Mouse (Mus musculus) granulocyte monocyte progenitor cell, adult 5-6 weeks (primary cell): ENCODE measurements around the gene Dlgap3. TPM values are rescaled to one million over a fixed set of nuclear protein-coding genes. Genes with fewer than 3 reads are reported as not detected.

Experiments used
- ATAC-seq: replicated peaks from 2 replicates; pipeline ENCODE4 v1.8.0; 2016; ENCODE audit warnings: mild to moderate bottlenecking, moderate TSS enrichment, inconsistent platforms; ENCODE audit not compliant: poor library complexity, severe bottlenecking
- total RNA-seq, 2 experiments: library from RNA; stranded (forward) in 1 of 2; stranded (reverse) in 1 of 2; fragments of 200-712, 200-1000 nt in 1 of 2; fragments of >200 nt in 1 of 2; fragmentation: Nextera tagmentation in 1 of 2; gene quantifications; 2 replicates each; pipeline ENCODE4 v1.2.3; 2014 to 2017

The Dlgap3 gene
- total RNA-seq, 2 experiments from 2014 or later: not detected

DNA sequence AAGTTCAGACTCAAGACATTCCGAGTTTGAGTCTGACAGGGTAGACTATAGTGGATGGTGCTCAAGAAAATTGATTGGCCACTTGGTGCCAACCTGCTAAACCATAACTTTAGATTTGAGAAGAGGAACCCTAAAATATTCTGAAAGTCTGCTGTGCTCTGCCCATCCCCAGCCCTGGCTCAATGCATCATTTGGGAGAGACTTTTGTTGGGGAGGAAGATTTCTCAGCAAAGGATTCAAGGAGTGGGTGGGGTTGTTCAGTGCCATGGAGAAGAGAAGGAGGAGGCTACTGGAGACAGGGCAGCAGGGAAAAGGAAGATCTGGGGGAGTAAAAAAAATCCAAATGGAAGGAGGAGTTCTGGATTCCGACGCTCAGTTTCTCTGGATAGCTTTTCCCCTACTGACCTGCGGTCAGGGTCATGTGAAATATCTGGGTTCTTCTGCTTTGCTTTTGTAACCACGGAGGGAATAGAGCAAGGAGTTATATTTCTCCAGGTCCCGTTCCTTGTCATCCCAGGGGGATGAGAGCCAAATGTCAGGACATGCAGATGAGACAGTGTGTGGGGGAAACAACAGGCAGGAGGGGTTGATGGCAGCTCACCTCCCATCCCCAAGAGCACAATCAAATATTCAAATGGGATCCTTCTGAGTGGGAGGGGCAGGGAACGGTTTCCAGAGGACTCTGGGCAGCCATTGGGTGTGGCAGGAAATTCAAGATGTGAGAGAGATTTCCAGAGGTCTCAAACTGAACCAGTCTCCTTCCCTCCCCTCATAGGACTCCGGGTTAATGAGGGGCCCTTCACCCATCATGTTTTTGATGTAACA lies 5.3 kb downstream of the Dlgap3 start:
- no peak for ATAC-seq

DNA sequence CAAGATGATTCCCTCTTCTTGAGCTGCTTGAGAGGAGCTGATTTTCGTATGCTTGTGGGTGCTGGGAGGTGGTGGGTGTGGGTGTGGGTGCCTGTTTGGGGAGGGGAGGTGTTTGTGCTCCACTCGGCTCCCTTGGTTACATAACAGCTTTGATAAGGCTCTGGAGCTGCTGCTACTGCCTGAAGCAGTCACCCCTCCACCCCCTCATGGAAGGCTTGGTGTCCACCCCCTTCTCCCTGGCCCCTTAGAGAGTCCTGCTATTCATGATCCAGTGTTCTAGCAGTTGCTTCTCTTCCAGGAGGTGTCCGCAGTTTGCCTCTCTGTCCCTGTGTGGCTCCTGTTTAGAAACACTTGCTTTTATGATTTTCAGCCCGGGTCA lies 5.9 kb downstream of the Dlgap3 start:
- no peak for ATAC-seq

- no peak for ATAC-seq
Observed at GRCm38 (mm10) chr4:127177961-127178360, 9.0 kb downstream of the Dlgap3 start.

- no peak for ATAC-seq
Observed at GRCm38 (mm10) chr4:127178671-127179070, 9.7 kb downstream of the Dlgap3 start.

DNA sequence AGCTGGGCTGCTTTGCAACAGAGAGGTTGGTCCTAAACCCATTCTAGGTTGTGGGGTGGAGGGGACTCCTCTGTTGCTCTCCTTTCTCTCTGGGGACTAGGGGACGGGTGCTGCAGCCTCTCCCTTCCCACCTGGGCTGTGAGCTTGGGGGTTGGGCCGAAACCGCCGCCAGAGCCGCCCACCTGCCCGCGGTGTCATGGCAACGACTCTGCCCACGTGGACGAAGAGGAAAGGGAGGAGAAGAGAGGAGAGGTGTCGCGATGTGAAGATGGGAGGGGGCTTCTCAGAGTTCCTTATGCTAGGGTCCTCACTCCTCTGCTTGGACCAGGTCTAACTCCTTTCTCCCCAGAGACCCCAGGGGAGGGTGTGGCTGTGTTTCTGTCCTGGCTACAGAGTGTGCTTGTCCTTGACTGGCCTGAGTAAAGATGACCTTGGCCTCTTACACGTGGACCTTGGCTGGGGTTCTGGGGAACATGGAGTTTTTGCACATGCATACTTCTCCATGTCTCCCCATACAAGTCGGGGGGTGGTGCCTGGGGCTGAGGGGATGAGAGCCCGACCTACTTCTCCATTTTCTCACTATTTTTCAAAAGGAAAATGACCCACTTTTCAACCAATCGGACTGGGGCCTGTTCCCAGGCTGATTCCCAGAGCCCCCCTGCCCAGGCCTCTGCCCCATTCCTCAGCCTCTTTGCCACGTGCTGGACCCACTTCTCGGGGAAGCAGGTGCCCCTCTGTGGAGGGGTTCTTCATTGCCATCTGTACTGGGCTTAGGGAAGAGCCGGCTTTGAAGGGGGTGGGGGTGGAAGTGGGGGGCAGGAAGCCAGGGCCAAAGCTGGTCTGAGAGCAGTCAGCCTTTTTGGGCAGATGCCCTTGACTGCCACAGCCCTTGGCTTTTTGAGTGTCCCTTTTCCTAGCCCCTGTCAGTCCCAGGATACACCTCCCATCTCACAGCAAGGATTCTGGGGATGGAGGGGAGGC lies 10.8 kb downstream of the Dlgap3 start:
- ATAC-seq: no peak

- ATAC-seq: no peak
Observed at GRCm38 (mm10) chr4:127180450-127180840, 11.4 kb downstream of the Dlgap3 start.

GRCm38 (mm10) chr4:127181010-127181409 lies 12.0 kb downstream of the Dlgap3 start:
- no peak for ATAC-seq

- ATAC-seq: no peak
Observed at GRCm38 (mm10) chr4:127183867-127184266, 14.9 kb downstream of the Dlgap3 start.

GRCm38 (mm10) chr4:127190921-127191320 lies 21.9 kb downstream of the Dlgap3 start:
- ATAC-seq: no peak

- no peak for ATAC-seq
Observed at GRCm38 (mm10) chr4:127192704-127193103, 23.7 kb downstream of the Dlgap3 start.

DNA sequence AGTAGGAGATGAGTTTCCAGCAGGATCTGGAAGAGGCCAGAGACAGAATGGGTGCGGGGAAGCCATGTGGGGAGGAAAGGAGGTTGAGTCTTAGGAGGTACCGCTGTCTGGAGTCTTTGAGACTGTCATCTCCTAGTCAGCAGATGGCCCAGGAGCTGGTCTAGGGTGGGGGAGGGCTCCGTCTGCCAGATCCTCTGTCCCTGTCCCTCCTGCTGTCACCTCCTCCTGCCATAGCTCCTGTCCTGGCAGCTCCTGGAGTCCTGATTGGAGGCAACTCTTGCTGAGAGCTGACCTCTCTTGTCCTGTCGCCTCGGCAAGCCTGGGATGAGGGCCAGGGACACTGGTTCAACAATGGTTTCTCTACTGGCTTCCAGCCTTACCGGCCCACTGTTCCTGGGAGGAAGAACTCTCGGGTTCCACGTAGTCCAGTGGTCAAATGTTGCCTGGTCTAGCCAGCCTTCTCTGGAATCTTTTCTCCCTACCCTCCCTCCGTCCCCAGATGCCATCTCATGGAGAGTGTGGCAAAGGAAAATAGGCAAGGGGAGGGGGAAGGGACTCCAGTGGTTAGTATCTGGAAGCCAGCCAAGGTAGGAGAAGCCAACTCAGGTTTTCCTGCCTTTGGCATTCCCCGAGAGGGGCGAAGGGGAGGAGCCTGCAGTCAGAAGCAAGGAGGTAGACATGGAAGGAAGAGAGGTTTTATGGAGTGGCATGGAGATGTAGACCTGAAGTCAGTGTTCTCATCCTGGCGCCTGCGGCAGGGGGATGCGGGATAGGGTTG lies 24.6 kb downstream of the Dlgap3 start:
- no peak for ATAC-seq

- no peak for ATAC-seq
Observed at GRCm38 (mm10) chr4:127194477-127195269, 25.7 kb downstream of the Dlgap3 start.

DNA sequence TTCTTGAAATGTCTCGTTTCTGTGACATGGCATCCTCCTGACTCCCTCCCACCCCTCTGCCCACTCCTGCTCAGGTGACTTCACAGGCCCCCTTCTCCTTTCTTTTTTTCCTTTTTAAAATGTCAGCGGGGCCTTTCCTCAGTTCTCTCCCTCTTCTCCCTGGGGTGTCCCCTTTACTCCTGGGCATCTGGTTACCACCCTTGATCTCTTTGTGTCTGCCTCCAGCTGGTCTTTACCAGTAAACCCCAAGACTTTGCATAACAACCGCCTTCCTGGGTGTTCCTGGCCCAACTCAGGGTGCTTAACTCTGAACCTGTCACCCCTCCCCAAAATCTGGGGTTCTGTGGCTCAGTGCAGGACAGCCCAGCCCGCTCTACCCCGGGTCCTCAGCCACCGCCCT lies 29.6 kb downstream of the Dlgap3 start:
- ATAC-seq: no peak

DNA sequence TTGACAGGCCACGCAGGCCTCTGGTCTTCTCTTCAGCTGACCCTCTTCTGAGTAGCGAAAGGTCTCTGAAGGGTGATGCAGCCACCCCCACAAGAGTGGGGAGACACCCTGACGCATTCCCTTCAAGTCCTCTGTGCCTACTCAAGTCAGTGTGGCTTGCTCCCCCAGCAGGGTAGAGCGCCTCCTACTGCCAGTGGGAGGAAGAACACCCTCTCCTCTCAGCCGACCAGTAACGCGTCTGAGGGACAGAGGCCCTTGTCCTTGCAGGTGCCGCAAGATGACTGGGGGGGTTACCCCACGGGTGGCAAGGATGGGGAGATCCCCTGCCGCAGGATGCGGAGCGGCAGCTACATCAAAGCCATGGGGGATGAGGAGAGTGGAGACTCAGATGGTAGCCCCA lies 30.4 kb downstream of the Dlgap3 start:
- ATAC-seq: peak; percentile 25; the same call in 1 of the 2 replicates

- no peak for ATAC-seq
Observed at GRCm38 (mm10) chr4:127200164-127200722, 31.2 kb downstream of the Dlgap3 start.

- no peak for ATAC-seq
Observed at GRCm38 (mm10) chr4:127200769-127201617, 32.0 kb downstream of the Dlgap3 start.

GRCm38 (mm10) chr4:127203081-127203480 lies 34.1 kb downstream of the Dlgap3 start:
- ATAC-seq: no peak

DNA sequence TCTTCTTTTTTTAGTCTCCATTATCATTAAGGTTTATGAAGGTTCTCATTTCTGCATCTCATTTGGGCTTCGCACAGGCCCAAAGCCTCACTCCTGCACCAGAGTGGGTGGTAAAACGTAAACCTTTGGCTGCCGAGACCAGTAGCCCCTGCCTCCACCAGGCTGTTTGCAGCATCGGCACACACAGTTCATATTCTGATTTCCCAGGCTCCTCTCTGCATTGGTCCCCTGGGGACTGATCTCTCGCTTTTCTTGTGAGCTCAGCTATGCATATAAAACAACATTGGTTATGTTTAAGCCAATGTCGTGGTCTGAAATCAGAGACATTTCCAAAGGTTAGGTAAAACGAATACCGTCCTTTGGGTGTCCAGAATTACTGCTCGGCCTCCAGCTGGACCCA lies 42.3 kb downstream of the Dlgap3 start:
- no peak for ATAC-seq
